Comparison of ENCODE assay signal across 23 mouse cellular contexts in the genomic region with DNA sequence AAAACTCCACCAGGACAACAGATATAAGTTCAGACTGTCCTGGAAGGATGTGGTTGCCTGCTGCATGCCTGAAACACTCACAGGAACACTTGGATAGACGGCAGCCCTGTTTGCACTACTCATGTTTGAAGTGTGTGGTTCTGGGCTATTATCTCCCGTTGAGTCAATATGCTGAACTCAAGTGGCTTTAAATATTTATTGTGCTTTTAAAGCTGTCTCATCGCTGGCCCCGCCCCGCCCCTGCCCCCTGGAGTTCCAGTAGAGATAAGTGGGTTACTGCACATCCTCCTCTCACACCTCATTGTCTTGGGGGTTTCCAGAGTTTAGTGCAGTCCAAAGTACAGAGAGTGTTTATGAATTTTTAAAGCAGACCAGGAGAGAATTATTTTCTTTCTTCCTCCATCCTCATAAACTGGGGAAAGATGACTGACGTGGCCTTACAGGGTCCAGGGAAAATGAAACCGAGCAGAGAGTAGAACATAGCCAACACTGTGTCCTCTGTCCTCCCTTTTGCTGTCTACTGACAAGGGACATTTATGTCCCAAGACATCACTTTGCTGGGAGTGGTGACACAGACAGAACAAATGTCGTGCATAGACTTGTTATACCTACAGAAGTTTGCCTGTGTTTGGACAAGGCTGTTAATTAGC.
DNase-seq lines count a peak whose midpoint lies in the region; ATAC-seq and TF ChIP-seq lines count a peak whose summit lies in the region.
"Had no signal": no experiment of that assay in that cellular context is flagged by ENCODE, and none has a peak within 500 bp of the region (broad histone marks: within the 10 kb centered on the region; RNA-seq: fewer than 3 reads in every experiment).

No protein-coding gene starts in this region.

- H3K4me3 ChIP-seq in lung, postnatal 0 days (ENCODE audit: low read depth, low read length) = no peak overlapping the region
- H3K4me3 ChIP-seq in intestine, embryonic 15.5 days (replicated peaks) = no peak overlapping the region
- H3K4me3 ChIP-seq in stomach, embryonic 16.5 days (replicated peaks; ENCODE audit: low read length) = no peak overlapping the region
- H3K4me3 ChIP-seq: embryonic facial prominence, embryonic 15.5 days; gastrocnemius, adult 2 months; heart, embryonic 15.5 days; limb, embryonic 13.5 days; liver, embryonic 13.5 days; midbrain, embryonic 13.5 days had no signal

- no peaks in the 10 kb centered on the region for H3K36me3 ChIP-seq in lung, postnatal 0 days (ENCODE audit: insufficient read depth, low read length)
- no peaks in the 10 kb centered on the region for H3K36me3 ChIP-seq in intestine, embryonic 15.5 days
- H3K36me3 ChIP-seq in stomach, embryonic 16.5 days (ENCODE audit: control insufficient read depth, insufficient read depth, low read length) = no peaks in the 10 kb centered on the region
- H3K36me3 ChIP-seq: embryonic facial prominence, embryonic 15.5 days; heart, embryonic 15.5 days; limb, embryonic 13.5 days; liver, embryonic 13.5 days; midbrain, embryonic 13.5 days had no signal

- no peak overlapping the region for H3K4me2 ChIP-seq in lung, postnatal 0 days (replicated peaks; ENCODE audit: low read depth, low read length)
- H3K4me2 ChIP-seq in intestine, embryonic 15.5 days (replicated peaks) = no peak overlapping the region
- H3K4me2 ChIP-seq in stomach, embryonic 16.5 days (ENCODE audit: low read depth, low read length) = no peak overlapping the region
- H3K4me2 ChIP-seq: embryonic facial prominence, embryonic 15.5 days; heart, embryonic 15.5 days; hindbrain, embryonic 14.5 days; limb, embryonic 13.5 days; liver, embryonic 13.5 days; midbrain, embryonic 13.5 days had no signal

- H3K9ac ChIP-seq in lung, postnatal 0 days (replicated peaks; ENCODE audit: low read depth) = no peak overlapping the region
- H3K9ac ChIP-seq in intestine, embryonic 15.5 days = no peak overlapping the region
- no peak overlapping the region for H3K9ac ChIP-seq in stomach, embryonic 16.5 days (ENCODE audit: low read length)
- H3K9ac ChIP-seq: embryonic facial prominence, embryonic 15.5 days; heart, embryonic 15.5 days; hindbrain, embryonic 14.5 days; limb, embryonic 13.5 days; liver, embryonic 13.5 days; midbrain, embryonic 13.5 days had no signal

- no peaks in the 10 kb centered on the region for H3K9me3 ChIP-seq in lung, postnatal 0 days (ENCODE audit: low read length)
- no peaks in the 10 kb centered on the region for H3K9me3 ChIP-seq in intestine, embryonic 15.5 days
- H3K9me3 ChIP-seq in stomach, embryonic 16.5 days (replicated peaks; ENCODE audit: control insufficient read depth, low read length) = no peaks in the 10 kb centered on the region
- H3K9me3 ChIP-seq: embryonic facial prominence, embryonic 15.5 days; heart, embryonic 15.5 days; limb, embryonic 13.5 days; liver, embryonic 13.5 days; midbrain, embryonic 13.5 days had no signal

- 0 out of 2 replicates have a peak, but pooled peaks have one; percentile 4 for TF ChIP-seq CTCF in lung, postnatal 0 days (IDR thresholded peaks at IDR 0.05)

- 0 out of 2 replicates have a peak, but pooled peaks have one; percentile 12 for TF ChIP-seq EP300 in lung, postnatal 0 days (IDR thresholded peaks at IDR 0.05)

- peak; percentile 54 for DNase-seq in lung, postnatal 0 days (ENCODE audit: low spot score)
- DNase-seq in lung, postnatal 10 days = no peak
- DNase-seq in MEL-GATA-1-ER (ENCODE audit: extremely low read depth, low read depth) = peak; percentile 38
- DNase-seq in embryo, embryonic 10.5 days (ENCODE audit: low spot score) = no peak
- DNase-seq in Muller cell, postnatal 12 days (ENCODE audit: inconsistent ontology term) = no peak
- DNase-seq: cerebellum, adult 11-12 months; cerebellum, postnatal 25 days; gastrocnemius, adult 2 months; heart, postnatal 4 days; kidney, postnatal 36 days; liver, embryonic 13.5 days; right cerebral cortex, postnatal 4 days; thymus, adult 2 months had no signal

- peaks cover 4% of the 10 kb centered on the region for H3K4me1 ChIP-seq in lung, postnatal 0 days (ENCODE audit: insufficient read depth, low read depth, low read length)
- H3K4me1 ChIP-seq in intestine, embryonic 15.5 days (replicated peaks) = no peaks in the 10 kb centered on the region
- 0 out of 2 replicates have a peak, but pooled peaks cover 6% of the 10 kb centered on the region for H3K4me1 ChIP-seq in stomach, embryonic 16.5 days (ENCODE audit: control insufficient read depth, insufficient read depth, low read length)
- H3K4me1 ChIP-seq: embryonic facial prominence, embryonic 15.5 days; heart, embryonic 15.5 days; limb, embryonic 13.5 days; midbrain, embryonic 13.5 days had no signal

- WGBS in lung, postnatal 0 days = 27% methylated on average over 8 of the region's 8 CpGs
- WGBS in intestine, embryonic 15.5 days = 39% methylated on average over 8 of the region's 8 CpGs
- WGBS in stomach, embryonic 16.5 days = 51% methylated on average over 8 of the region's 8 CpGs

- ATAC-seq in lung, postnatal 0 days = peak; percentile 65
- ATAC-seq in intestine, embryonic 15.5 days = peak; percentile 89
- ATAC-seq in stomach, embryonic 16.5 days (ENCODE audit: insufficient read depth, low FRiP score) = 0 out of 2 replicates have a peak, but pooled peaks have one; percentile 25
- ATAC-seq: forebrain, embryonic 14.5 days; inflammation-experienced regulatory T-cells, adult 6 months; midbrain, embryonic 13.5 days; Patski had no signal

- no peak overlapping the region for H3K27ac ChIP-seq in lung, postnatal 0 days (ENCODE audit: low read length)
- no peak overlapping the region for H3K27ac ChIP-seq in intestine, embryonic 15.5 days
- H3K27ac ChIP-seq in stomach, embryonic 16.5 days (ENCODE audit: low read length) = no peak overlapping the region
- H3K27ac ChIP-seq: embryonic facial prominence, embryonic 15.5 days; gastrocnemius, adult 2 months; heart, embryonic 15.5 days; hindbrain, embryonic 14.5 days; limb, embryonic 13.5 days; liver, embryonic 13.5 days; midbrain, embryonic 13.5 days had no signal

- H3K27me3 ChIP-seq in lung, postnatal 0 days (replicated peaks; ENCODE audit: insufficient read depth, low read length) = no peaks in the 10 kb centered on the region
- H3K27me3 ChIP-seq in intestine, embryonic 15.5 days (replicated peaks) = no peaks in the 10 kb centered on the region
- no peaks in the 10 kb centered on the region for H3K27me3 ChIP-seq in stomach, embryonic 16.5 days (ENCODE audit: control insufficient read depth, insufficient read depth, low read length)
- H3K27me3 ChIP-seq: embryonic facial prominence, embryonic 15.5 days; heart, embryonic 15.5 days; limb, embryonic 13.5 days; liver, embryonic 13.5 days; midbrain, embryonic 13.5 days; Patski had no signal

Comparison
In these comparisons a context has a peak if more than half of its experiments do, and no peak if none do; other contexts are left out.
1. DNase-seq: peak in lung, postnatal 0 days (single experiment) and MEL-GATA-1-ER (single experiment); none in lung, postnatal 10 days (single experiment), embryo, embryonic 10.5 days (single experiment) and Muller cell, postnatal 12 days (single experiment).
2. ATAC-seq: peak in every context shown above with its lines; median percentile 89 in intestine, embryonic 15.5 days; 65 in lung, postnatal 0 days; 25 in stomach, embryonic 16.5 days.